Mouse (Mus musculus) myocyte (in vitro differentiated cells): ENCODE data around the gene Stn1.

Experiments
- POLR2A ChIP-seq: IDR thresholded peaks from one replicate; pipeline ENCODE4 v1.6.1; 2011; ENCODE audit warnings: low read depth, mild to moderate bottlenecking, control low read depth, moderate library complexity; ENCODE audit not compliant: insufficient read length
- USF1 ChIP-seq: IDR thresholded peaks from one replicate; pipeline ENCODE4 v1.6.1; 2011; ENCODE audit warnings: low read depth, mild to moderate bottlenecking, control low read depth, moderate library complexity

DNA sequence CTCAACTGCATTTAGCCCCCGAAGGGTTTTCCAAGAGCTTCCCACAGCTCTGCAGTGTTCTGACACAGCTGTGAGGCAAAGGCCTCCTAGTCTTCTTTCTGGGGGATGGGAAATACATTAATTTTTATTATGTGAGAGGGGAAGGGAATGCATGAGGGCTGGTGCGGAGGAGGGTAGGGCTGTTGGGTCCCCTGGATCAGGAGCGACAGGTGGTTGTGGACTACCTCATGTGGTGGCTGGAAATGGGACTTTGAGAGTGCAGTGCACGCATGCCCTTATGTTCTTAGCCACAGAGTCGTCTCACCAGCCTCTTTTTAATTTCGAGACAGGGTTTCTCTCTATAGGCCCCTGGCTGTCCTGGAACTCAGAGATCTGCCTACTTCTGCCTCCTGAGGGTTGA lies 39.6 kb downstream of the Stn1 start:
- TF ChIP-seq POLR2A (no peak), USF1 (no peak)
